Mouse (Mus musculus): Measurements from ENCODE around the gene Sdhc. TPM values are rescaled to one million over a fixed set of nuclear protein-coding genes. Genes with fewer than 3 reads are reported as not detected.
A peak's percentile ranks its signal among the peaks of the same experiment; 100 is the strongest.
"Not testable (repeated sequence)": the region's sequence is repeated elsewhere in the genome, so short reads cannot be mapped to it uniquely, and the experiment has no call there.

Sdhc gene
- total and polyA plus RNA-seq, 3 experiments = 87.5 to 205 (median 153) TPM

GRCm38 (mm10) chr1:171150838-171151391, 512 bp upstream of the Sdhc start:
- Histone ChIP-seq H3K79me2 (replicated peaks; ENCODE audit: control insufficient read depth, extremely low read depth, insufficient read depth, poor library complexity, severe bottlenecking) (no peaks in the 10 kb centered on the region; the same call in 1 of the 2 replicates), H3K27me3 (replicated peaks) (peaks cover 6% of the 10 kb centered on the region), H3K36me3 (replicated peaks in 1 of 2; ENCODE audit: control insufficient read depth in 1 of 2, insufficient read depth in 1 of 2, low read length in 1 of 2) (peaks cover 2 to 9% of the 10 kb centered on the region in 2 experiments), H3K9me3 (replicated peaks; ENCODE audit: low read length) (no peaks in the 10 kb centered on the region), H3K4me3 (replicated peaks in 1 of 3; ENCODE audit: low read depth in 2 of 3, low read length in 2 of 3, poor library complexity in 1 of 3) (peak overlapping the region; percentile 30 to 97 (median 57)), H3K9ac (ENCODE audit: insufficient read depth, low read depth) (peak overlapping the region; percentile 60), H3K4me2 (ENCODE audit: insufficient read depth, low read depth, poor library complexity, severe bottlenecking) (peak overlapping the region; percentile 75), H3K27ac (ENCODE audit: insufficient read depth, low read depth) (no peak overlapping the region), H3K4me1 (ENCODE audit: control insufficient read depth in 1 of 2, insufficient read depth in 2 of 2) (peaks cover 4 to 25% of the 10 kb centered on the region in 2 experiments; a peak in 3 of 4 replicates)
- in situ Hi-C loops (cut with MboI; ENCODE audit: low pct_ligation_motif_present, low pct_unique_long_range_greater_than_20kb, low sequenced_read_pairs) = no loop called here
- TF ChIP-seq IRF4 (IDR thresholded peaks at IDR 0.05; ENCODE audit: low read depth, low read length) (no peak), ZNF384 (IDR thresholded peaks at IDR 0.05; ENCODE audit: low read depth, low read length) (no peak), NELFE (IDR thresholded peaks at IDR 0.05; ENCODE audit: low read depth, low read length) (no peak), TCF12 (IDR thresholded peaks at IDR 0.05; ENCODE audit: low read depth, low read length) (no peak), ZMIZ1 (IDR thresholded peaks at IDR 0.05; ENCODE audit: low read depth, low read length) (no peak), PAX5 (IDR thresholded peaks at IDR 0.05; ENCODE audit: low read length) (no peak), POLR2AphosphoS2 (IDR thresholded peaks at IDR 0.05; ENCODE audit: low read depth, low read length) (no peak)
- dilution Hi-C loops (cut with MboI; ENCODE audit: extremely low pct_ligation_motif_present, extremely low pct_unique_long_range_greater_than_20kb, low sequenced_read_pairs) = no loop called here
- DNase-seq (ENCODE audit: extremely low read depth) = no peak

- DNase-seq (ENCODE audit: extremely low read depth); dilution Hi-C loops (cut with MboI; ENCODE audit: extremely low pct_ligation_motif_present, extremely low pct_unique_long_range_greater_than_20kb, low sequenced_read_pairs); H3K4me1 ChIP-seq (ENCODE audit: control insufficient read depth in 1 of 2, insufficient read depth in 2 of 2); H3K79me2 ChIP-seq (replicated peaks; ENCODE audit: control insufficient read depth, extremely low read depth, insufficient read depth, poor library complexity, severe bottlenecking); H3K27ac ChIP-seq (ENCODE audit: insufficient read depth, low read depth); H3K4me2 ChIP-seq (ENCODE audit: insufficient read depth, low read depth, poor library complexity, severe bottlenecking); H3K9me3 ChIP-seq (replicated peaks; ENCODE audit: low read length); in situ Hi-C loops (cut with MboI; ENCODE audit: low pct_ligation_motif_present, low pct_unique_long_range_greater_than_20kb, low sequenced_read_pairs); H3K27me3 ChIP-seq (replicated peaks); H3K9ac ChIP-seq (ENCODE audit: insufficient read depth, low read depth); H3K4me3 ChIP-seq (replicated peaks in 1 of 3; ENCODE audit: low read depth in 2 of 3, low read length in 2 of 3, poor library complexity in 1 of 3): not testable (repeated sequence)
- TF ChIP-seq TBP (conservative IDR thresholded peaks at IDR 0.05; ENCODE audit: low read depth, low read length) = 0 out of 2 replicates have a peak, but pooled peaks have one; percentile 37
- H3K36me3 ChIP-seq (replicated peaks in 1 of 2; ENCODE audit: control insufficient read depth in 1 of 2, insufficient read depth in 1 of 2, low read length in 1 of 2) = peaks cover 38 to 68% of the 10 kb centered on the region in 2 experiments
Observed at GRCm38 (mm10) chr1:171142981-171143380, 7.4 kb downstream of the Sdhc start.

- H3K9me3 ChIP-seq (replicated peaks; ENCODE audit: low read length); DNase-seq (ENCODE audit: extremely low read depth); H3K79me2 ChIP-seq (replicated peaks; ENCODE audit: control insufficient read depth, extremely low read depth, insufficient read depth, poor library complexity, severe bottlenecking); H3K4me2 ChIP-seq (ENCODE audit: insufficient read depth, low read depth, poor library complexity, severe bottlenecking); H3K4me3 ChIP-seq (replicated peaks in 1 of 3; ENCODE audit: low read depth in 2 of 3, low read length in 2 of 3, poor library complexity in 1 of 3); in situ Hi-C loops (cut with MboI; ENCODE audit: low pct_ligation_motif_present, low pct_unique_long_range_greater_than_20kb, low sequenced_read_pairs); dilution Hi-C loops (cut with MboI; ENCODE audit: extremely low pct_ligation_motif_present, extremely low pct_unique_long_range_greater_than_20kb, low sequenced_read_pairs); H3K27ac ChIP-seq (ENCODE audit: insufficient read depth, low read depth); H3K9ac ChIP-seq (ENCODE audit: insufficient read depth, low read depth); H3K27me3 ChIP-seq (replicated peaks); H3K4me1 ChIP-seq (ENCODE audit: control insufficient read depth in 1 of 2, insufficient read depth in 2 of 2): not testable (repeated sequence)
- peaks cover 48 to 84% of the 10 kb centered on the region in 2 experiments for H3K36me3 ChIP-seq (replicated peaks in 1 of 2; ENCODE audit: control insufficient read depth in 1 of 2, insufficient read depth in 1 of 2, low read length in 1 of 2)
Observed at GRCm38 (mm10) chr1:171137486-171138155, 12.8 kb downstream of the Sdhc start.

All from CH12.LX (cell line).